Mouse (Mus musculus) neural tube, postnatal 0 days (tissue): ENCODE data around the gene Ksr1. TPM values are rescaled to one million over a fixed set of nuclear protein-coding genes. Genes with fewer than 3 reads are reported as not detected.

Experiments
- polyA plus RNA-seq: library from polyadenylated mRNA; unstranded; fragments of >200 nt; fragmentation: Nextera tagmentation; extraction: Ambion mirVana; gene quantifications from 2 replicates; pipeline ENCODE4 v1.2.1, GENCODE M21; 2015

Gene Ksr1
- polyA plus RNA-seq: 3.3 and 4.0 TPM in 2 replicates

DNA sequence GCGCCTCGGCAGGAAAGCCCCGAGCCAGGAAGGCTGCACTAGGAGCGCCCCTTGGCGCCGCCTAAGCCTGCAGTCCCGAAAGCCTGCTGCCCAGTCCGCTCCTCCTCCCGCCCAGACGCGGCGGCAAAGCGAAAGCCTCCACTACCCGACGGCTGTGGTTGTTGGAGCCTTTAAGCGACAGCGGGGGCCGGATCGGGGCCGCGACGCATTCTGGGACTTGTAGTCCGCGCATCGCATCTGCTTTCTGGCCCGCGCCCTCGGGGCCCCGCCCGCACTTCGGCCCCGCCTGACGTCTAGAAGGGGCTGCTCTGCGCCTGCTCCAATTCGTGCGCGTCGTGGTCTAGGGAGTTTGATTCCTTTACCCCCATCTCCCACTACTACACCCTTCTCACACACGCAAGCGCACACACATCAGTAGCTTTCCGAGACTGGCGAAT is at the start of gene Ksr1:
Gene Ksr1 (minus strand): TSS at position 77 of the 437 bp plus-strand sequence.

DNA sequence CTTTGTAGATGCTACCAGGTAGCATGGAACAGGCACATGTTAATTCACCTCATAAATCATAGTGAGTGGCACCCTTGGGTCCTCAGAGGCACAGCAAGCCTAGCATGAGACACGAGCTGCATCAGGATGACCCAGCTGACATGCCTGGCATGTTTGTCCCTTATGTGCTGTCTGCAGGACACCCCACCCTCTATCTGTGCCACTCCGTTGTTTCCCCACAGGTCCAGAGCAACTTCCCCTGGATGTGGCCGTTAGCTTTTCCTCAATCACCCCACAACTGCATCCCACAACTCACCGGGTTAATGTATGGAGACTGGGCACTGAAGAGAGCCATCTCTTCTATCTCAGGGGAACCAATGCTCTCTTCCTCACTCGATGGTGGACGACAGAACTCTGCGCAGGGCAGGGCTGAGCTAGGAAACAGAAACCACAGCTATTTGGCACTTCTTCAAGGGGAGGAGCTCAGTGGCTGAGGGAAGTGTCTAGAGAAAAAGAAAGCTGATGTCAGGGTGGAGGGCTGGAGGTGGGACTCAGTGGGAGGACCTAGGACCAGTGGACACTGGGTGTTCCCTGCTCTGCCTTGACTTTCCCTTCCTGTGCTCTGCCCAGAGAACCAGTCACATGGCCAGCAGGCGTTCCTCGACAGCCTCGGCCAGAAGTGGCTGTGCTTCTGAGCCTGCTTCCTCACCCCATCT is 161.6 kb downstream of the Ksr1 start, which contains the start of gene Lgals9:
Gene Lgals9 (minus strand): TSS at position 464 of the 695 bp plus-strand sequence.

Other genes starting within 250 kb of the Ksr1 start
- gene Nos2, start 225.6 kb downstream of the Ksr1 start, polyA plus RNA-seq: 0.61 and 0.78 TPM in 2 replicates
- 29.0 and 29.2 TPM in 2 replicates for gene Lgals9, start 161.5 kb downstream of the Ksr1 start, polyA plus RNA-seq
- gene Wsb1, start 108.3 kb upstream of the Ksr1 start, polyA plus RNA-seq: 206 and 242 TPM in 2 replicates
- not detected in 2 replicates for gene Gm9964, start 150.5 kb upstream of the Ksr1 start, polyA plus RNA-seq
- gene Nf1, start 193.3 kb upstream of the Ksr1 start, polyA plus RNA-seq: 7.5 and 8.7 TPM in 2 replicates